10 mouse cellular contexts compared by ENCODE assay signal in genomic region chr17:48976611-48977022, GRCm38 (mm10). TPM values are rescaled to one million over a fixed set of nuclear protein-coding genes. Genes with fewer than 3 reads are reported as not detected.
A peak's percentile ranks its signal among the peaks of the same experiment; 100 is the strongest.
DNase-seq lines count a peak whose midpoint lies in the region; ATAC-seq and TF ChIP-seq lines count a peak whose summit lies in the region.
"Had no signal": no experiment of that assay in that cellular context is flagged by ENCODE, and none has a peak within 500 bp of the region (broad histone marks: within the 10 kb centered on the region; RNA-seq: fewer than 3 reads in every experiment).

No protein-coding gene starts in this region.

- no peaks in the 10 kb centered on the region for H3K27me3 ChIP-seq in forebrain, embryonic 16.5 days (replicated peaks; ENCODE audit: control insufficient read depth, insufficient read depth, low read length)
- no peaks in the 10 kb centered on the region for H3K27me3 ChIP-seq in midbrain, embryonic 13.5 days
- no peaks in the 10 kb centered on the region for H3K27me3 ChIP-seq in intestine, postnatal 0 days (replicated peaks; ENCODE audit: control insufficient read depth, insufficient read depth, low read length)
- H3K27me3 ChIP-seq: heart, embryonic 15.5 days; stomach, embryonic 15.5 days had no signal

- peak; percentile 86 for DNase-seq in brain, adult 2 months (ENCODE audit: low read depth, low spot score)
- peak; percentile 50 to 62 for DNase-seq in layer of hippocampus, postnatal 10 days (ENCODE audit: low spot score in 2 of 2)
- no peak for DNase-seq in kidney, adult 11 months
- DNase-seq in gastrocnemius, postnatal 36 days = no peak
- no peak for DNase-seq in adrenal gland, adult 8-10 months

- H3K27ac ChIP-seq in forebrain, embryonic 16.5 days (ENCODE audit: low read length) = peak overlapping the region; percentile 92
- peak overlapping the region; percentile 72 for H3K27ac ChIP-seq in midbrain, embryonic 13.5 days
- no peak overlapping the region for H3K27ac ChIP-seq in intestine, postnatal 0 days (ENCODE audit: low read depth, low read length)
- H3K27ac ChIP-seq: heart, embryonic 15.5 days had no signal

- no peak overlapping the region for H3K4me3 ChIP-seq in forebrain, embryonic 16.5 days (replicated peaks; ENCODE audit: low read length)
- H3K4me3 ChIP-seq in midbrain, embryonic 13.5 days (replicated peaks) = no peak overlapping the region
- no peak overlapping the region for H3K4me3 ChIP-seq in intestine, postnatal 0 days (ENCODE audit: low read depth, low read length)
- H3K4me3 ChIP-seq: heart, embryonic 15.5 days; stomach, embryonic 15.5 days had no signal

- H3K4me1 ChIP-seq in forebrain, embryonic 16.5 days (replicated peaks; ENCODE audit: control insufficient read depth, insufficient read depth, low read length) = peaks cover 44% of the 10 kb centered on the region
- peaks cover 52% of the 10 kb centered on the region for H3K4me1 ChIP-seq in midbrain, embryonic 13.5 days (replicated peaks)
- H3K4me1 ChIP-seq in intestine, postnatal 0 days (replicated peaks; ENCODE audit: control insufficient read depth, insufficient read depth, low read length) = no peaks in the 10 kb centered on the region
- H3K4me1 ChIP-seq: heart, embryonic 15.5 days had no signal

- TF ChIP-seq CTCF in intestine, postnatal 0 days (IDR thresholded peaks at IDR 0.05; ENCODE audit: low read depth) = no peak

- no peaks in the 10 kb centered on the region for H3K9me3 ChIP-seq in forebrain, embryonic 16.5 days (ENCODE audit: control insufficient read depth, low read length)
- H3K9me3 ChIP-seq in midbrain, embryonic 13.5 days = no peaks in the 10 kb centered on the region
- H3K9me3 ChIP-seq in intestine, postnatal 0 days (ENCODE audit: control insufficient read depth) = no peaks in the 10 kb centered on the region
- H3K9me3 ChIP-seq: heart, embryonic 15.5 days; stomach, embryonic 15.5 days had no signal

- H3K36me3 ChIP-seq in forebrain, embryonic 16.5 days (ENCODE audit: control insufficient read depth, insufficient read depth) = no peaks in the 10 kb centered on the region
- H3K36me3 ChIP-seq in midbrain, embryonic 13.5 days = no peaks in the 10 kb centered on the region
- no peaks in the 10 kb centered on the region for H3K36me3 ChIP-seq in intestine, postnatal 0 days (ENCODE audit: control insufficient read depth, insufficient read depth)
- H3K36me3 ChIP-seq: heart, embryonic 15.5 days; stomach, embryonic 15.5 days had no signal

- H3K9ac ChIP-seq in forebrain, embryonic 16.5 days (replicated peaks; ENCODE audit: low read depth, low read length) = no peak overlapping the region; the same call in 1 of the 2 replicates
- no peak overlapping the region for H3K9ac ChIP-seq in midbrain, embryonic 13.5 days (replicated peaks)
- no peak overlapping the region for H3K9ac ChIP-seq in intestine, postnatal 0 days (ENCODE audit: low read depth, low read length)
- H3K9ac ChIP-seq: heart, embryonic 15.5 days; stomach, embryonic 15.5 days had no signal

- WGBS in forebrain, embryonic 16.5 days = 2% methylated on average over 5 of the region's 5 CpGs
- 10% methylated on average over 5 of the region's 5 CpGs for whole genome bisulfite sequencing in midbrain, embryonic 13.5 days
- 55% methylated on average over 5 of the region's 5 CpGs for WGBS in intestine, postnatal 0 days

- peak; percentile 86 for ATAC-seq in forebrain, embryonic 16.5 days
- ATAC-seq in midbrain, embryonic 13.5 days = peak; percentile 81
- no peak for ATAC-seq in intestine, postnatal 0 days

- peak overlapping the region; percentile 13; the same call in 1 of the 2 replicates for H3K4me2 ChIP-seq in forebrain, embryonic 16.5 days (ENCODE audit: low read length)
- H3K4me2 ChIP-seq in midbrain, embryonic 13.5 days (replicated peaks) = no peak overlapping the region
- no peak overlapping the region for H3K4me2 ChIP-seq in intestine, postnatal 0 days (replicated peaks; ENCODE audit: low read depth)
- H3K4me2 ChIP-seq: heart, embryonic 15.5 days; stomach, embryonic 15.5 days had no signal

- intact Hi-C loops in gastrocnemius, postnatal 36 days (cut with DNase I) = no loop called here

RNA-seq across cellular contexts. Expression of gene Lrfn2, which starts 44.4 kb away (rescaled TPM):
- polyA plus RNA-seq in forebrain, embryonic 16.5 days (2015; fragmentation: Nextera tagmentation; extraction: Ambion mirVana) = 9.5 and 10.4 TPM in 2 replicates
- total RNA-seq in layer of hippocampus, postnatal 10 days (2021) = 10 to 100 TPM; 38.9 to 40.7 TPM
- 4.6 and 4.9 TPM in 2 replicates for polyA plus RNA-seq in midbrain, embryonic 13.5 days (2015; fragmentation: Nextera tagmentation; extraction: Ambion mirVana)
- total RNA-seq in gastrocnemius, postnatal 36 days (2021) = under 1 TPM in 1 of 2 experiments, not detected in 1; 0.10 TPM
- polyA plus RNA-seq in intestine, postnatal 0 days (2015; fragmentation: Nextera tagmentation; extraction: Ambion mirVana) = 0.20 and 0.29 TPM in 2 replicates
- under 1 TPM; 0.25 to 0.64 (median 0.46) TPM for total RNA-seq in adrenal gland, adult 8-10 months (2022)

Comparison
In these comparisons a context has a peak if more than half of its experiments do, and no peak if none do; other contexts are left out.
1. DNase-seq: peak in brain, adult 2 months (single experiment) and layer of hippocampus, postnatal 10 days (2 of 2); none in kidney, adult 11 months (single experiment), gastrocnemius, postnatal 36 days (0 of 2) and adrenal gland, adult 8-10 months (single experiment).
2. RNA of gene Lrfn2, which starts 44.4 kb away (total RNA-seq): 38.9 to 40.7 TPM in layer of hippocampus, postnatal 10 days; 0.25 to 0.64 TPM in adrenal gland, adult 8-10 months and 0.10 TPM in gastrocnemius, postnatal 36 days; every median in the first group is over 10 times any median in the second.